Mouse (Mus musculus) Patski (cell line): ENCODE results near the gene Mctp2. TPM values are rescaled to one million over a fixed set of nuclear protein-coding genes. Genes with fewer than 3 reads are reported as not detected.

Experiments
- ATAC-seq: fragments of 100-300 bp; one replicate; pipeline ENCODE4 v1.8.0; 2021
- CTCF ChIA-PET: fragments of 350-600 bp; sonication (Branson Sonifier 250); formaldehyde crosslinking; loops from one replicate; lab custom pipeline; 2022; ENCODE audit warnings: inconsistent platforms; lab: Charles Lee
- POLR2A ChIA-PET: fragments of 350-600 bp; sonication (Branson Sonifier 250); formaldehyde crosslinking; loops from one replicate; lab custom pipeline; 2022; ENCODE audit warnings: antibody characterized with exemption, inconsistent platforms; lab: Charles Lee
- DNase-seq: peaks from one replicate; pipeline ENCODE4 v3.0.0-alpha.2; 2011; ENCODE audit warnings: low read depth, low spot score
- H3K27me3 ChIP-seq: fragments of 371-371 bp; one replicate; pipeline ENCODE4 v1.5.1; 2021
- CTCF ChIP-seq: fragments of 100-300 bp; IDR thresholded peaks from one replicate; pipeline ENCODE4 v1.5.1; 2021
- in situ Hi-C: fragments of 300-500 bp; cut with MboI; formaldehyde crosslinking; loops from 3 replicates; pipeline ENCODE4 v1.11.1; 2018; ENCODE audit warnings: low pct_unique_long_range_greater_than_20kb, mixed read lengths
- polyA plus RNA-seq: library from polyadenylated mRNA; unstranded; gene quantifications from one replicate; pipeline ENCODE4 v1.2.3, GENCODE M21; 2021

Mctp2 gene
- polyA plus RNA-seq = 1.4 TPM

DNA sequence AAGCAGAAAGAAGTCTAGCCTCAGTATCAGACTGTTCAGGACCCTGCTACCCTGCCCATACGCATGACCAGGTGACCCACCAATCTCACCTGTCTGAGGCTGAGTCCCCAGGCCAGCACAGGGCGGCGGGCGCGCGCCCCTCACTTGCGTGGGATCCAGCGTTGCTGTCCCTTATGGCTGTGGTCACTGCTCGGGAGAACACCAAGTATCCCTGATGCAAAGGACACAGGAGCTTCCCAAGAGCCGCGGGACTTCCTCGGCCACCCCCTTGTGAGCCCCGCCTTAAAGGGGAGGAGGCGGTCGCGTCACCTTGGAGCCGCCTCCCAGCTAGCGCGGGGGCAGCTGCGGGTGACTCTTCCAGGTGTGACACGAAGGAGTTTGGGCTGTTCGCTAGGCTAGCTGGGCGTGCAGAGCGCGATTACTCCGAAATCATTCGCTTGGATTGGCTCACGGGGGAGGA lies at the start of gene Mctp2:
Gene Mctp2 (minus strand): TSS at position 227 of the 460 bp plus-strand sequence.
- ChIA-PET CTCF (interaction anchor here (1.3 to 1.4 kb wide), 2 partner anchors 10 to 57 kb away, joined by 3 to 4 read pairs; no protein-coding TSS in a partner anchor), POLR2A (no interaction called here)
- peak; percentile 93 for ATAC-seq
- TF ChIP-seq CTCF = no peak
- peaks cover 13% of the 10 kb centered on the region for H3K27me3 ChIP-seq
- peak; percentile 6 for DNase-seq
- in situ Hi-C loops = no loop called here

DNA sequence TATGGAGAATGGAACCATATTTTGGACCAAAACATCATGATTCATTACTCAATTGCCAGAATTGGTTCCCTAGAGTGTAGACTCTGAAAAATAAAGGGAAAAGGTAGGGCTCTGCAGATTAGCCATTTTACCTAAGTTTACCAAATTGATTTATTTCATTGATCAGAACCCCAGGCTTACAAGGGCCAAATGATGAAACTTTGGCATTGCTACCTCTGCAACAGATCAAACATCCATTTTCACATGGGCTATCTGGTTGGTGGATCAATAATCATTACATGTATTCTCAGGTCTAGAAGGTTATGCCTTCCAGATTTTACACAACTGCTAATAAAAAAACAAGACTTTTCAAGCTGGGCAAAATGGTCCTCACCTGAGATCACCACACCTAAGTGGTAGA lies 39.5 kb upstream of the Mctp2 start:
- ATAC-seq (no peak), DNase-seq (no peak)
- H3K27me3 ChIP-seq = peaks cover 21% of the 10 kb centered on the region
- in situ Hi-C loops = no loop called here
- ChIA-PET POLR2A (no interaction called here), CTCF (no interaction called here)
- no peak for TF ChIP-seq CTCF

DNA sequence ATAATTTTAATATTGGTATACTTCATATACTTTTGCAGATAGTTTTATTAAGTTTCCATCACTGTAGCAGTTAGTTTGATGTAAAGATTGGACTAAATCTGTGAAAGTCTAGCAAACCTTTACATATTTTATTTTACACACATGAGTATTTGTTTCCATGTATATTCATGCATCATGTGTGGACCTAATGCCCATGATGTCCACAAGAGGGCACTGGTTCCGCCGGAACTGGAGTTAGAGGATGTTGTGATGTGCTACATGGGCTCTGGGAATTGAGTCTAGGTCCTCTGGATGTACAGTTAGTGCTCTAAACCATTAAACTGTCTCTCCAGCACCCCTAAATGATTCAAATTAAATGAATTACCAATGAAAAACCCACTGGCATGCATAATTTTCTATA lies 37.3 kb upstream of the Mctp2 start:
- ChIA-PET POLR2A (no interaction called here), CTCF (no interaction called here)
- TF ChIP-seq CTCF = peak; percentile 58
- ATAC-seq (no peak), DNase-seq (no peak)
- in situ Hi-C loops = no loop called here
- peaks cover 23% of the 10 kb centered on the region for H3K27me3 ChIP-seq

DNA sequence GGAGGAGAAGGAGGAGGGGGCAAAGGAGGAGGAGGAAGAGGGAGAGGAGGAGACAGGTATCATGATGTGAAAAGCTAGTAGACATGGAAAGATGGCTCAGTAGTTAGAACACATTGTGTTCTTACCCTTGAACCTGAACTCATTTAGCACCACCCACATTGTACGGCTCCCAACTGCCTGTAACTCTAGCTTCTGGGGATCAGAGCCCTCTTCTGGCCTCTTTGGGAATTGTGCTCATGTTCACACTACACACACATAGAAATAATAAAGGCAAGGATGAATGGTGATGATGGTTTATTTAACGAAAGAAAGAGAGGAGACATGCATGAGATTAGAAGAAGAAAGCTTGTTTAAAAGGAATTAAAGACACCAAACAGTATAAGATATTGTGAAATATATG lies 36.4 kb upstream of the Mctp2 start:
- DNase-seq (no peak), ATAC-seq (no peak)
- peak; percentile 28 for TF ChIP-seq CTCF
- in situ Hi-C loops = no loop called here
- POLR2A ChIA-PET = no interaction called here
- CTCF ChIA-PET = no interaction called here
- H3K27me3 ChIP-seq = peaks cover 23% of the 10 kb centered on the region

DNA sequence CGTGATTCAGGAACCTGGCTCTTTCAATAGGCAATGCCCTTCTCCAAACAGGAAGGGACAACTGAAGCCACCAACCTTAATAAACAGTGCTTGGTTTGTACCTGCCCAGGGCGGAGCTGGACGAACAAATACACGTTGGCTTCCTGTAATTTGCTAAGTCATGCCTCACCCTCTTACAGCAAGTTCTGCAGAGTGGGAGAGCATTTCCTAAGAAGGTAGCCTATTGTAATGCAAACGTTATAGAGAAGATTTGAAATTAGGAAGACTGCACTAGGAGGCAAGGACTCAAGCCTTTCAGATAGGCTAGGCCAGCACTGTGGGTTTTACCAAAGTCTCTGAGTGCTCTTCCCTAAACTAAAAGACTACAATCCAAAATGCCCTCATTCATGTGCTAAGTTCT lies 19.6 kb upstream of the Mctp2 start:
- peaks cover 17% of the 10 kb centered on the region for H3K27me3 ChIP-seq
- POLR2A ChIA-PET = no interaction called here
- CTCF ChIA-PET = interaction anchor here (1.0 kb wide), 1 partner anchor 11 kb away, joined by 3 read pairs; no protein-coding TSS in a partner anchor
- ATAC-seq = no peak
- no peak for TF ChIP-seq CTCF
- in situ Hi-C loops = no loop called here
- DNase-seq = no peak

DNA sequence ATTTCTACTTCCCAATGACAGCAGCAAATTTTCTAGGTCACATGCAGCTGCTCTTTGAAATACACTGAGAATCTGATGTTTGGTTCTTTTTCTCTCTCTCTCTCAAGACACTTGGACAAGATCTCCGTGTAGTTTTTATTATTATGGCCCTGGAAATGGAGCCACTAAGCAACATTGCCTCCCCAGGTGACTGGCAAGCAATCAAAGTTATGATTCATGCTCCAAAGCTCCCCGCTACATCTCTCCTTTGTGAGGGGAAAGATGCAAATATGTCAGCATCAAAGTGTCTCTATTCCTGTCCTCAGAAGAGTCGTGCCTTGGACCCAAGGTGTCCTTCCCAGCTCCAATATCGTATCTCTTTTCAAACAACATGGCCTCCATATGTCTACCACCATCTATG lies 14.5 kb upstream of the Mctp2 start:
- no peak for DNase-seq
- in situ Hi-C loops = no loop called here
- ChIA-PET POLR2A (no interaction called here), CTCF (no interaction called here)
- no peak for TF ChIP-seq CTCF
- peaks cover 7% of the 10 kb centered on the region for H3K27me3 ChIP-seq
- ATAC-seq = no peak

DNA sequence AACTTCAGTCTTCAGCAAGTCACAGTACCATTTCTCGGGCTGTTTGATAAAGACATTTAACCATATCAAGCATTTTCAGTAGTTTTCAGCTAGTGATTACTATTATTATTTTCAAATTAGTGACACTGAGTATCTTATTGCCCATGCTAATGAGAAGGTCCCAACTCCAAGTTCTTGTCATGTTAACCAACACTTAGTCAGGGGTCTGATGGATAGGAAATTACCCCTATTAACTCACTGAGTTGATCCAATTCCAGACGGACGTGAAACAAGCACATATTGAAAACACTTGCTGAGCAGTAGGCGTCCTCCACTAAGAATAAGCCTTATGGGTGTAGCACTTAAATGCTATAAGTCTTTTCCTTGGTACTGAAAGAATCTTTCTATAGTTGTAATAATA lies 14.0 kb upstream of the Mctp2 start:
- TF ChIP-seq CTCF = no peak

DNA sequence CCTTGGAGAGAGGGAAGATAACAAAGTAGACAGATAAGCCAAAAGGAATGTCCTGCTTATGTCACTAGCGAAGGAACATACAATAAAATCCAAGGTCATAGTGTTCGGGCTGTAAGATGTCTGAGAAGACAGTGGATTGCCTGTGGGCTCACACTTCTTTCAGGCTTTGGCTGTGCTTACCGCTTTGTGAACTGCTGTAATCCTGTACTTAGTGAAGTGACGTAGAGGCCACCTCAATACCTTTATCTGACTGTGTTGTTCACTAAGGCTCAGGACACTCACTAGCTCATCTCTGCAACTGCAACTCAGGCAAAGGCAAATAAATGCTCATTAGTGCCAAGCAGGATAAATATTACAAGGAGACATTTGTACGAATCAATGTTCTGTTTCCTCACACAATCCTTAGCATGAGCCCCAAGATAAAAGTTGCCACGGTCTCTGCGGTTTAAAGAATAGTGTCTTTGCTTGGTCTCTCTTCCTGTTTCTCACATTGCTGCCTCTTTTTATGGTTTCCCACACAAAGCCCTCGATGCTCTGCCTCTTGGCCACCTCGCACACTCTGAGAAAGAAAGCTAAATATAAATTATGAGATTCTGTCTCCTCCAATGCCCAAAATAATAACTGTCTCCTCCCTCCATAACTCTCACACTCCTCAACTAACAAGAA lies 8.1 kb upstream of the Mctp2 start:
- in situ Hi-C loops = no loop called here
- ChIA-PET CTCF (interaction anchor here (1.3 to 2.3 kb wide), 3 partner anchors 11 to 15 kb away, joined by 3 to 6 read pairs (median 3); no protein-coding TSS in a partner anchor), POLR2A (no interaction called here)
- ATAC-seq (no peak), DNase-seq (no peak)
- no peaks in the 10 kb centered on the region for H3K27me3 ChIP-seq
- TF ChIP-seq CTCF = no peak

More for the DNA sequence above, 14.0 kb upstream of the Mctp2 start:
- ChIA-PET CTCF (no interaction called here), POLR2A (no interaction called here)
- in situ Hi-C loops = no loop called here
- ATAC-seq (no peak), DNase-seq (no peak)
- peaks cover 5% of the 10 kb centered on the region for H3K27me3 ChIP-seq

DNA sequence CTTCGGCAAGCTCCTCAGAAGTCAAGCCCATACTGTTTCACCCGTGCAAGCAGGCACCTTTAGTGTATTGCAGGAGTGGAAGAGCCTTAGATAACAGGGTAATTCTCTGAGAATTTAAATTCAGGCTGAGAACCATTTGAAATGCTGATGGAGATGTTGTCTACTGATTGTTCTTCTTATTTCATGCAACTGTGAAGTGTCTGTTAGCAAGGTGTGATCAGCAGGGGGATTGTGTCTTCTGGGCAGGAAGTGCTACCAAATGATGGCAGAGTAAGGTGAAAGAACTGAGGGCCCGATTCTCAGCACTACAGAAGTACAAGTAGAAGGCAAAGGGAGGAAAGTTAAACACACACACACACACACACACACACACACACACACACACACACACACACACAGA lies 7.5 kb upstream of the Mctp2 start:
- H3K27me3 ChIP-seq = no peaks in the 10 kb centered on the region
- ATAC-seq = no peak
- ChIA-PET POLR2A (no interaction called here), CTCF (interaction anchor here (2.3 kb wide), 1 partner anchor 10 kb away, joined by 6 read pairs; no protein-coding TSS in a partner anchor)
- no peak for TF ChIP-seq CTCF
- in situ Hi-C loops = no loop called here
- DNase-seq = no peak

DNA sequence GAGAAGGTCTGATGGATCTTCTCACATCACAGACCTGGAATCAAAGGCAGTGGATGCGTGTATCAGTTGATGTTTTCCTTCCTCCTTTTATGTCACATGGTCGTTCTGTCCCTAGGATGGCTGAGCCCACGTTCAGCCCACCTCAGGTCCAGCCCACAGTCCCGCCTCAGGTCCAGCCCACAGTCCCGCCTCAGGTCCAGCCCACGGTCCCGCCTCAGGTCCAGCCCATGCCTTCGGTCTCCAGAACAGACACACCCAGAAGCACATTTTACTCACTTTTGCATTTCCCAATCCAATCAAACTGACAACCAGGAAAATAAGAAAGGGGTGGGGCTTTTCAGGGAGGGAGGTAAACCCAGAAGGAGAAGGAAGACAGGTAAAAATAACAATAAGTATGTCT lies 5.2 kb upstream of the Mctp2 start:
- ChIA-PET POLR2A (no interaction called here), CTCF (no interaction called here)
- H3K27me3 ChIP-seq = peaks cover 11% of the 10 kb centered on the region
- in situ Hi-C loops = no loop called here
- DNase-seq (no peak), ATAC-seq (no peak)
- no peak for TF ChIP-seq CTCF

DNA sequence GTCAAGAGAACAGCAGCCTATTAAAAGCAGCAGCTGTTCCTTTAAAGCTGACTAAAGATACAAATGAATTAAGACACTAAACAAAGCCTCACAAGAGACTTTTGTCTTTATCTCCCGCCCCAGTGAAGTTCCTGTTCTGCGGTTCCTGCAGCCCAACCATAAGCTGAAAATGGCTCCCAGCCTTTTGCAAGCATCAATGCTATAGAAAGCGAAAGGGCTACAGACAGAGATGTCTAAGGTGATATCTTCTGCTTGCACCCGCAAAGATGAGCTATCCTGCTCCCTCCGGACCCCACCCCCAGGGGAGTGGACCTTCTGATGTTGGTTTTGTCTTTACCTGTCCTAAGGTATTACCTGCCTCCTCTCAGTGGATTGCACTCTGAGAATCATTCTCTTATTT lies 1.7 kb upstream of the Mctp2 start:
- ChIA-PET CTCF (interaction anchor here (1.3 kb wide), 1 partner anchor 12 kb away, joined by 3 read pairs; no protein-coding TSS in a partner anchor), POLR2A (no interaction called here)
- no peak for TF ChIP-seq CTCF
- DNase-seq (no peak), ATAC-seq (no peak)
- in situ Hi-C loops = no loop called here
- peaks cover 13% of the 10 kb centered on the region for H3K27me3 ChIP-seq

DNA sequence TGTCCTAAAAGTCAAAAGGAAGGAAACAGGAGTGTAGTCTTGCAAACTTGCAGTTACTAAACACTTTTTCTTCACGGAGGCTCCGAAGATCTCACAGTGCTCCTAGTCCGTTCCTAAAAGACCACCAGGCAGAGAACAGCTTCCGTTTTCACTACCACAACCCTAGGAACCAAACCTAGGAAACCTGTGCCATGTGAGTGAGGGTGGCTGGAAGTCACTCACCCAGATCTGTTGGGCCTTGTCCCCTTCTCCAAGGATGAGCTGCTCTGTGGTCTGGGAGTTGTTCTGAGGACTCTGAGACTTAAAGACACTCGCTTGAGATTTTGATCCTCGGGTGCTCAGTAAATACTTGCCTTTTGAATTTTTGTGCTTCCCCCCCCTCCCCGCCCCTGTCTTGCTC lies 439 bp upstream of the Mctp2 start:
- ATAC-seq (no peak), DNase-seq (no peak)
- ChIA-PET POLR2A (no interaction called here), CTCF (interaction anchor here (1.3 kb wide), 1 partner anchor 10 kb away, joined by 3 read pairs; no protein-coding TSS in a partner anchor)
- peaks cover 13% of the 10 kb centered on the region for H3K27me3 ChIP-seq
- in situ Hi-C loops = no loop called here
- TF ChIP-seq CTCF = no peak
